8 mouse cellular contexts compared by ENCODE assay signal in genomic region chr8:70760775-70761406, GRCm38 (mm10). TPM values are rescaled to one million over a fixed set of nuclear protein-coding genes. Genes with fewer than 3 reads are reported as not detected.
DNase-seq lines count a peak whose midpoint lies in the region; ATAC-seq lines count a peak whose summit lies in the region.

Gene Mpv17l2, minus strand, starts transcription at chr8:70760946.

- no peaks in the 10 kb centered on the region for H3K27me3 ChIP-seq in hindbrain, embryonic 16.5 days (replicated peaks; ENCODE audit: control insufficient read depth, insufficient read depth, low read length)

- WGBS in hindbrain, embryonic 16.5 days: under 1% methylated on average over 53 of the region's 55 CpGs
- 1% methylated on average over 55 of the region's 55 CpGs for WGBS in macrophage (ENCODE audit: missing documents)

- H3K4me3 ChIP-seq in hindbrain, embryonic 16.5 days (ENCODE audit: low read length): peak within 1 kb of the TSS; percentile 79
- H3K4me3 ChIP-seq in macrophage (ENCODE audit: inconsistent target): peak within 1 kb of the TSS; percentile 72

- peaks cover 4% of the 10 kb centered on the region; the same call in 1 of the 2 replicates for H3K79me2 ChIP-seq in macrophage (ENCODE audit: inconsistent target)

- peak; percentile 96 for ATAC-seq in hindbrain, embryonic 16.5 days

- peaks cover 39% of the 10 kb centered on the region for H3K4me1 ChIP-seq in hindbrain, embryonic 16.5 days (ENCODE audit: control insufficient read depth, insufficient read depth, low read depth, low read length)

- H3K36me3 ChIP-seq in hindbrain, embryonic 16.5 days (ENCODE audit: control insufficient read depth, insufficient read depth, low read length): peaks cover 22% of the 10 kb centered on the region
- H3K36me3 ChIP-seq in macrophage (ENCODE audit: inconsistent target): peaks cover 6% of the 10 kb centered on the region; the same call in 1 of the 2 replicates

- H3K9me3 ChIP-seq in hindbrain, embryonic 16.5 days (ENCODE audit: control insufficient read depth, low read length): no peaks in the 10 kb centered on the region

- DNase-seq in WW6 (ENCODE audit: low read depth, low spot score): peak; percentile 99
- peak; percentile 79 to 92 for DNase-seq in cerebellum, postnatal 4 days (ENCODE audit: low spot score in 2 of 2)
- peak; percentile 98 for DNase-seq in gastrocnemius, adult 18-20 months (ENCODE audit: low spot score)
- DNase-seq in left cerebral cortex, adult 18-20 months (ENCODE audit: low spot score in 2 of 2): peak; percentile 92 to 97
- DNase-seq in right cerebral cortex, adult 18-20 months: peak; percentile 99
- peak; percentile 73 for DNase-seq in urinary bladder, postnatal 10 days (ENCODE audit: low spot score)

- H3K27ac ChIP-seq in hindbrain, embryonic 16.5 days (ENCODE audit: low read depth, low read length): peak within 1 kb of the TSS; percentile 82
- H3K27ac ChIP-seq in macrophage: peak within 1 kb of the TSS; percentile 61

- H3K4me2 ChIP-seq in hindbrain, embryonic 16.5 days (ENCODE audit: low read length): peak within 1 kb of the TSS; percentile 82

- H3K9ac ChIP-seq in hindbrain, embryonic 16.5 days (ENCODE audit: low read depth, low read length): peak within 1 kb of the TSS; percentile 88

RNA-seq across cellular contexts. Expression of gene Mpv17l2, which starts in this region (rescaled TPM):
- total RNA-seq in gastrocnemius, adult 18-20 months (2021): 10 to 100 TPM; 19.9 to 20.9 TPM
- polyA plus RNA-seq in hindbrain, embryonic 16.5 days (2015; fragmentation: Nextera tagmentation; extraction: Ambion mirVana): 48.6 and 49.9 TPM in 2 replicates
- 10 to 100 TPM; 31.3 to 31.4 TPM for total RNA-seq in left cerebral cortex, adult 18-20 months (2021)
- 10 to 100 TPM in 9 of 26 experiments, 1 to 10 TPM in 13, not detected in 4; 1.0 to 18.7 (median 8.1) TPM for total RNA-seq in macrophage (2018; cell fraction: chromatin; rRNA removed)
- 10 to 100 TPM; 21.2 to 51.6 (median 33.0) TPM for total RNA-seq in macrophage (2018; cell fraction: cytosol; rRNA removed)
- 10 to 100 TPM in 17 of 26 experiments, 1 to 10 TPM in 9; 2.6 to 29.3 (median 14.0) TPM for total RNA-seq in macrophage (2018; cell fraction: nucleus; rRNA removed)
- polyA plus RNA-seq in macrophage (2018): 26.0 to 40.2 TPM (median 29.3 TPM) in 3 replicates

Comparison
In these comparisons a context has a peak if more than half of its experiments do, and no peak if none do; other contexts are left out.
1. Peak in every context shown above with its lines: DNase-seq, ATAC-seq, H3K4me3 ChIP-seq and H3K27ac ChIP-seq.